Mouse (Mus musculus): ENCODE data around the gene Sipa1l2. TPM values are rescaled to one million over a fixed set of nuclear protein-coding genes. Genes with fewer than 3 reads are reported as not detected.

The Sipa1l2 gene
- polyA plus RNA-seq, 1 experiment from 2014 or later: 12.9 TPM

DNA sequence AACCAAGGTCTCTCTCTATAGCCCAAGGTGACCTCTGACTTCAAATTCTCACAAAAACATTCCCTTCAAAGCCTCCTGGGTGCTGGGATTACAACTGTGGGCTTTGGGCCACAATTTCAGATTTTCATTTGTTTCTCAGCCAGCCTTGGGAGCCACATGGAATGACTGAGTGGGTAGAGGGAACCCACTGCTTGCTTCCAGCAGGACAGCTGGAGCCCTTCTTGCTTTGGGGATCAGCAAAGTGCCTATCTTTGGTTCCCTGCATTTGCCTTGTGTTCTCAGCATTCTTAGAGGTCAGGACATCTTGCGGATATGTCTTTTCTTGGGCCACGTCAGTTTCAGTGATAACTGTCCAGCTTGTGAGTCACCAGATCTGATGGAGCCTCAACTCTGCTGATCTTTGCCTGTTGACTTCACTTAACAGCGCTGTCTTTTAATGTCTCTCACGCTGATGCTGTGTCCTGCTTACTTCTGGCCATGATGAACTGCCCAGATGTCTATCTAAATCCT, 38.2 kb upstream of the Sipa1l2 start:
- WGBS: 80% methylated on average over 4 of the region's 4 CpGs
- no peak overlapping the region for H3K27ac ChIP-seq (ENCODE audit: low read depth, low read length)
- no peak overlapping the region for H3K4me2 ChIP-seq (replicated peaks; ENCODE audit: low read depth, low read length)
- no peaks in the 10 kb centered on the region for H3K27me3 ChIP-seq (ENCODE audit: control insufficient read depth, insufficient read depth, low read length)
- ATAC-seq (ENCODE audit: low FRiP score, low TSS enrichment): no peak
- H3K4me1 ChIP-seq (ENCODE audit: control insufficient read depth, insufficient read depth, low read length): no peaks in the 10 kb centered on the region
- H3K9me3 ChIP-seq (ENCODE audit: control insufficient read depth, low read length): no peaks in the 10 kb centered on the region
- no peak overlapping the region for H3K4me3 ChIP-seq (ENCODE audit: low read length)
- H3K36me3 ChIP-seq (ENCODE audit: control insufficient read depth, insufficient read depth, low read length): no peaks in the 10 kb centered on the region
- no peak overlapping the region for H3K9ac ChIP-seq (ENCODE audit: low read depth, low read length)

DNA sequence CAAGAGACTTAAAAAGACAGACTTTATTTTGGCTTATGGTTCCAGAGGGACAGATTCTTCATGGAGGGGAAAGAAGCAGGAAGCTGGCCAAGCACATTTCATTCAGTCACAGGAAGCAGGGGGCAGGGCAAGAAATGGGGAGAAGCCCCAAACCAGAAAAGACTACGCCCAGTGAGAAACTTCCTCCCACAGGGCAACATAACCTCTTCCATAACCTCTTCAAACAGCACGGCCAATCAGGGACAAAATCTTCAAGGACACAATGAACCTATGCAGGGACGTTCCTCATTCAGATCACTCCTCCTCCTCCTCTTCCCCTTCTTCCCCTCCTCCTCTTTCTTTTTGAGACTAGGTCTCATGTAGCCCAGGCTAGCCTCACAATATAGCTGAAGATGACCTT, 37.3 kb upstream of the Sipa1l2 start:
- no peak overlapping the region for H3K27ac ChIP-seq (ENCODE audit: low read depth, low read length)
- H3K4me1 ChIP-seq (ENCODE audit: control insufficient read depth, insufficient read depth, low read length): no peaks in the 10 kb centered on the region
- ATAC-seq (ENCODE audit: low FRiP score, low TSS enrichment): no peak
- no peaks in the 10 kb centered on the region for H3K9me3 ChIP-seq (ENCODE audit: control insufficient read depth, low read length)
- H3K27me3 ChIP-seq (ENCODE audit: control insufficient read depth, insufficient read depth, low read length): no peaks in the 10 kb centered on the region
- no peak overlapping the region for H3K4me3 ChIP-seq (ENCODE audit: low read length)
- no peaks in the 10 kb centered on the region for H3K36me3 ChIP-seq (ENCODE audit: control insufficient read depth, insufficient read depth, low read length)
- H3K4me2 ChIP-seq (replicated peaks; ENCODE audit: low read depth, low read length): no peak overlapping the region
- 60% methylated on average over 3 of the region's 3 CpGs for WGBS
- no peak overlapping the region for H3K9ac ChIP-seq (ENCODE audit: low read depth, low read length)

DNA sequence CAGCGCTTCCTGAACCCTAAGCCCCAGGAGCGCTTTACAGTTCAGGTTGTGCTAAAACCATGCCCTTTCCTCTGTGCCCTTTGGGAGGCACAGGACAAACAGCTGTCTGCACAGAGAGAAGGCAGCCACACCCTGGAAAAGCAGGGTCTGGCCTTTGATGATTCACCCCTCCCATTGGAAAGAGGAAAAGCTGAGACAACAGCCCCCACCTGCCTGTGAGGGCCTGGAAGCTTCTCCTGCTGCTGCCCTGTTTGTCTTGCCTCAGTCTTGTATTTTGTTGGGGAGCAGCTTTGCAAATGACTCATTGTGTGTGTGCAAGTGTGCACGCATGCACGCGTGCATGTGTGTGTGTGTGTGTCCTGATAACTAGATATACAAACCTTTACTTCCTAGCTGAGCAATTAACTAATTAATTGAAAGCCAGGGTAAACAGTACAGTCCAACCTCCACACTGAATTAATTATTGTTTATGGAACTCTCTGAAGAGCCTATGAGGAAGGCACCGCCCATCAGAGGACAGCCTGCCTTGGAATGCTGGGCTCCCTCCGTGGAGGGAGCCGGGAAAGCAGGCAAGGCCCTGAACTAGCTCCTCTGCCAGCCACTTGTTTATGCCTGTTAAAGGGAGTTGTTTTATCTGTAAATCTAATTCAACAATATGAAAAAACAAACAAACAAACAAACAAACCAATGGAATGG, 35.4 kb upstream of the Sipa1l2 start:
- Histone ChIP-seq H3K4me3 (ENCODE audit: low read length) (no peak overlapping the region), H3K36me3 (ENCODE audit: control insufficient read depth, insufficient read depth, low read length) (no peaks in the 10 kb centered on the region), H3K9me3 (ENCODE audit: control insufficient read depth, low read length) (no peaks in the 10 kb centered on the region), H3K4me1 (ENCODE audit: control insufficient read depth, insufficient read depth, low read length) (no peaks in the 10 kb centered on the region), H3K27ac (ENCODE audit: low read depth, low read length) (no peak overlapping the region), H3K27me3 (ENCODE audit: control insufficient read depth, insufficient read depth, low read length) (no peaks in the 10 kb centered on the region), H3K4me2 (replicated peaks; ENCODE audit: low read depth, low read length) (no peak overlapping the region), H3K9ac (ENCODE audit: low read depth, low read length) (no peak overlapping the region)
- WGBS: 80% methylated on average over 8 of the region's 8 CpGs
- no peak for ATAC-seq (ENCODE audit: low FRiP score, low TSS enrichment)

DNA sequence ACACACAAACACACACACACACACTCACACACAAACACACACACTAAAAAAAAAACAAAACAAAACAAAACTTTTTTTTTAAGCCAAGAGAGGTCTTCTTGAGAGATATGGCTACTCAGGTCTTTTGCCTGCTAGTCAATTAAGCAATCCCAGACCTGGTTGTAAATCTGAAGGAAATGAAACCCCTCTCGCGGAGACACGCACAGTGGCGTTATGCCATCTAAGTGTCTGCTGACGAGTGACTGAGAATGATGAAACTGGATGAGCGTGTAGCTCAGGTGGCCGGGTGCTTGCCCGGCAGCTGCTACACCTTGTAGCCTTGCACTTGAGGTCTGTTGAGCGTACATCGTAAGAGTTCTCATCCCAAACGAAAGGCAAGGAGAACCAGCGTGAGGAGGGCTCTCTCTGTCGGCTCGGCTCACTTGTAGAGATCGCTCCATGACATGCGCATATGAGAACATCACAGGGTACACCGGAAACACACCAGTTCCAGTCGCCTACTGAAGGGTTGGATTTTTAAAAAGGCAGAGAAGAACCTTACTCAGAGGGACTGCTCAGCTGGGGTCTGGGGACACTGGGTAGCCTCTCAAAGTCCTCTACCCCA, 34.7 kb upstream of the Sipa1l2 start:
- Histone ChIP-seq H3K4me3 (ENCODE audit: low read length) (no peak overlapping the region), H3K36me3 (ENCODE audit: control insufficient read depth, insufficient read depth, low read length) (no peaks in the 10 kb centered on the region), H3K27me3 (ENCODE audit: control insufficient read depth, insufficient read depth, low read length) (no peaks in the 10 kb centered on the region), H3K9ac (ENCODE audit: low read depth, low read length) (no peak overlapping the region), H3K9me3 (ENCODE audit: control insufficient read depth, low read length) (no peaks in the 10 kb centered on the region), H3K4me2 (replicated peaks; ENCODE audit: low read depth, low read length) (no peak overlapping the region), H3K4me1 (ENCODE audit: control insufficient read depth, insufficient read depth, low read length) (no peaks in the 10 kb centered on the region), H3K27ac (ENCODE audit: low read depth, low read length) (no peak overlapping the region)
- 77% methylated on average over 18 of the region's 18 CpGs for WGBS
- no peak for ATAC-seq (ENCODE audit: low FRiP score, low TSS enrichment)

DNA sequence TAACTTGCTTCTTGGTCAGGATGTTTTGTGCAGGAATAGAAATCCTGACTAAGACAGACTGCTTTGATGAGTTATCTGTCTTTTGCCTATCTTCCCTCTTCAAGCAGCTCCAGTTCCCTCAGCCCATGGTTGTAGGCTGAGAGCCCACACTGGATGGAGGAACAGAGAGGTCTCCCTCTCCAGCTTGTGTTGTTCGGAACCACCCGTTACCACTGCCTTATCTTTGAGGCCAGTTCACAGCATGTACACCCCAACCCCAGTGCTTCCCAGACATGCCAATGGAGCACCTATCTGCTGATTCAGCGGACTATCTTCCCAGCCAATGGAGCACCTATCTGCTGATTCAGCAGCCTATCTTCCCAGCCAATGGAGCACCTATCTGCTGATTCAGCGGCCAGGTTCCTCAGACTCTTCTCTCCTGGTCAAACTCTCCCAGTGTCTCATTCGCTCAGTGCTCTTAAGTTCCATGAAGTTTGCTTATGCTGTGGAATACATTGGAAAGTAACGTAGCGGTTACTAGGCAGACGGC, 33.8 kb upstream of the Sipa1l2 start:
- no peak for ATAC-seq (ENCODE audit: low FRiP score, low TSS enrichment)
- Histone ChIP-seq H3K9ac (ENCODE audit: low read depth, low read length) (no peak overlapping the region), H3K9me3 (ENCODE audit: control insufficient read depth, low read length) (no peaks in the 10 kb centered on the region), H3K27me3 (ENCODE audit: control insufficient read depth, insufficient read depth, low read length) (no peaks in the 10 kb centered on the region), H3K4me2 (replicated peaks; ENCODE audit: low read depth, low read length) (no peak overlapping the region), H3K4me1 (ENCODE audit: control insufficient read depth, insufficient read depth, low read length) (no peaks in the 10 kb centered on the region), H3K36me3 (ENCODE audit: control insufficient read depth, insufficient read depth, low read length) (no peaks in the 10 kb centered on the region), H3K27ac (ENCODE audit: low read depth, low read length) (no peak overlapping the region), H3K4me3 (ENCODE audit: low read length) (no peak overlapping the region)
- 93% methylated on average over 8 of the region's 8 CpGs for WGBS

DNA sequence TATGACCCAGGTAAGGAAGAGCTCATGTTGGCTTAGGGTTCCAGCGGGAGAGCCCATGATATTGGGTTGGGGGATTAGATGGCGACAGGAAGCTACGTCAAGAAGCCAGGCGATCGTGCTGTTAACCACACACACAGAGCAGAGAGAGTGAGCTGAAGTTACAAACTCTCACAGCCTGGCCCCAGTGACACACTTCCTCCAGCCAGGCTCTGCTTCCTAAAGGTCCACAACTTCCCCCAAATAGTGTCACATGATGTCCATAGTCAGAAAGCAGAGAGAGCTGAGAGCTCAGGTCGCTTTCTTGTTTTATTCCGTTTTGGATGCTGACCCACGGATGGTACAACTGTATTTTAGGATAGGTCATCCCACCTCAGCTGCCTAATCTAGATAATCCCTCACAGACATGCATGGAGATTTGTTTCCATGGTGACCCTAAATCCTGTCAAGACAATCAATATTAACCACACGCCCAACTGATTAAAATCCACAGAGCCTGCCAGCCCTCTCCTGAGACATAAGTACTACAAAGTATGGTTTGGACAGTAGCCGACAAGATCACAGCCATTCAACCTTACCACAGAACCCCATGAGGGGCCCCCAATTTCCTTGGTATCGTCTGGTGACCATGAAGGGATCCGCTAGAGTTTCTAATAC, 30.6 kb upstream of the Sipa1l2 start:
- Histone ChIP-seq H3K4me2 (replicated peaks; ENCODE audit: low read depth, low read length) (no peak overlapping the region), H3K4me1 (ENCODE audit: control insufficient read depth, insufficient read depth, low read length) (peaks cover 4% of the 10 kb centered on the region; the same call in 1 of the 2 replicates), H3K27ac (ENCODE audit: low read depth, low read length) (no peak overlapping the region), H3K9me3 (ENCODE audit: control insufficient read depth, low read length) (no peaks in the 10 kb centered on the region), H3K4me3 (ENCODE audit: low read length) (no peak overlapping the region), H3K9ac (ENCODE audit: low read depth, low read length) (no peak overlapping the region), H3K27me3 (ENCODE audit: control insufficient read depth, insufficient read depth, low read length) (no peaks in the 10 kb centered on the region), H3K36me3 (ENCODE audit: control insufficient read depth, insufficient read depth, low read length) (no peaks in the 10 kb centered on the region)
- ATAC-seq (ENCODE audit: low FRiP score, low TSS enrichment): no peak
- 84% methylated on average over 12 of the region's 12 CpGs for WGBS

DNA sequence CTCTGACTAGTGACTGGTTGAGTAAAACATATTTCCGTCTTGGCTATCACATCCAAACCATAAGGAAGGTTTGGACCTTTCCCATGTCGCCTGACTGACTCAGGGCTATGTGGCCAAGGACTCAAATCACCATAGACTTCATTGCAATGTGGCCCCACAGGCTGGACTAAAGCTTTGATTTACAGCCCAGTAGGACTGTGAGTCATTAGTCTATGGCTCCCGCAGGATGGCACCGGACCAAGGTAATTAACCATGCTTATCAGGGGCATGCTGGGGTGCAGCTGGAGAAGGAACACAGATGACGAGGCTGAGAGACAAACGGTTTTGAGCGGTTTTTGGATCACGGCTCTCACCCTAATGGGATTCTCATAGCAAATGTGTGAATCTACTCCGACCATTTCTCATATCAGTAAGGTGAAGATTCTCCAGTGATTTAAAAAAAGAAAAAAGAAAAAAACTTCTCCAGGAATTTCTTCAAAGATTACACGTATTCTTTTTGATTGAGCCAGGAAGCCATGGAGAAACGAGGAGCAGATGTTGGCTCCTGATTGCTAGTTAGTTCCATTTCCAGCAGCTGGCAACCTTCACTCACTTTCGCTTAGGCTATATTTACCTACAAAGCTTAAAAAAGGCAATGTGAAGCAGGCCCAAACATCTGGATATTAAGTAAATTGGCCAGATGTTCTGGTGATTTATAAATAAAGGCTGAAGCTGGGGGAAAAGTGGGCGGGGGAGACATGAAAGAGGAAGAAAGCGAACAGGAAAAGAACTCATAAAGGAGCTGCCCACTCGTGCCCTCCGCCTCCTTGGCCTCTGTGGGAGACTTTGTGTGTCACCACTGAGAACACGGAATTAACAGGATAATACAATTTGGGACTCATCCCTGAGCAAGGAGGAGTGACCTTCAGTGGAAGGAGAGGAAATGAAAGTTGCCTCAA, 26.2 kb upstream of the Sipa1l2 start:
- H3K4me2 ChIP-seq (replicated peaks; ENCODE audit: low read depth, low read length): no peak overlapping the region
- H3K9ac ChIP-seq (ENCODE audit: low read depth, low read length): no peak overlapping the region
- H3K27ac ChIP-seq (ENCODE audit: low read depth, low read length): no peak overlapping the region
- no peak overlapping the region for H3K4me3 ChIP-seq (ENCODE audit: low read length)
- 40% methylated on average over 17 of the region's 17 CpGs for WGBS
- H3K36me3 ChIP-seq (ENCODE audit: control insufficient read depth, insufficient read depth, low read length): no peaks in the 10 kb centered on the region
- H3K27me3 ChIP-seq (ENCODE audit: control insufficient read depth, insufficient read depth, low read length): no peaks in the 10 kb centered on the region
- H3K9me3 ChIP-seq (ENCODE audit: control insufficient read depth, low read length): no peaks in the 10 kb centered on the region
- no peak for ATAC-seq (ENCODE audit: low FRiP score, low TSS enrichment)
- H3K4me1 ChIP-seq (ENCODE audit: control insufficient read depth, insufficient read depth, low read length): peaks cover 6% of the 10 kb centered on the region; the same call in 1 of the 2 replicates

DNA sequence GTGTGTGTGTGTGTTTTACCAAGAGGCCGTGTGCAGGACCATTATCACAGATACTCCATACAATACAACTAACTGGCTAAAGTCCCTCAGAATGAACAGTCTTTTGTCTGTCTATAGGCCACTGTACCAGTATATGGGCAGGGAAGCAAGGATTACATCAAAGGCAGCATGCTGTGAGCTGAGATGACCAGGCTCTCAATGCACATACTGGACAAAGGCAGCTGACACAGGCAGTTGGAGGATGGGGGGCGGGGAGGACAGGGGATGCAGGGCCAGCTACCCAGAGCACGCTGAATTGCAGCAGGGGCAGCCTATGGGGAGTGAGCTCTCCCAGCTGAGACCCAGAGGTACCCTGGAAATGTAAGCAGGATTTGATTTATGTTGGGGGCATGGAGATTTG, 20.8 kb upstream of the Sipa1l2 start:
- H3K27me3 ChIP-seq (ENCODE audit: control insufficient read depth, insufficient read depth, low read length): no peaks in the 10 kb centered on the region
- H3K4me1 ChIP-seq (ENCODE audit: control insufficient read depth, insufficient read depth, low read length): peaks cover 9% of the 10 kb centered on the region; the same call in 1 of the 2 replicates
- no peak for ATAC-seq (ENCODE audit: low FRiP score, low TSS enrichment)
- H3K4me3 ChIP-seq (ENCODE audit: low read length): no peak overlapping the region
- WGBS: 33% methylated on average over 3 of the region's 3 CpGs
- no peaks in the 10 kb centered on the region for H3K9me3 ChIP-seq (ENCODE audit: control insufficient read depth, low read length)
- no peak overlapping the region for H3K9ac ChIP-seq (ENCODE audit: low read depth, low read length)
- no peaks in the 10 kb centered on the region for H3K36me3 ChIP-seq (ENCODE audit: control insufficient read depth, insufficient read depth, low read length)
- no peak overlapping the region for H3K27ac ChIP-seq (ENCODE audit: low read depth, low read length)
- no peak overlapping the region for H3K4me2 ChIP-seq (replicated peaks; ENCODE audit: low read depth, low read length)
